Comparison of ENCODE assay signal across 8 mouse cellular contexts in the genomic region with DNA sequence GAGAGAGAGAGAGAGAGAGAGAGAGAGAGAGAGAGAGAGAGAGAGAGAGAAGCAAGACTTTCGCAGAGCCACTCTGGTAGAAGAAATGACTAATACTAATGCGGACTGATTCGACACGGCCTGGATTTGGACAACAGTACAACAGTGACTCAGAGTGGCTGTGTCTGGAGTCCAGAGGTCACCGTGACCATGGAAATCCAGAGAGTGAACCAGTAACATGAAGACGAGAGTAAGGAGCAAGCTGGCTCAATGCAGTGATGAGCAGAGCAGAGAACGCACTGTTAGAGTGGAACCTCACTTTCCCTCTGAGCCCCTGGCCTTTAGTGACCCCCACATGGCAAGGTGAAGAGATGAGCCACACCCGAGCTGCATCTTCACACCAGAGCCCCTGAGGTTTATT.
"Had no signal": no experiment of that assay in that cellular context is flagged by ENCODE, and none has a peak within 500 bp of the region (broad histone marks: within the 10 kb centered on the region; RNA-seq: fewer than 3 reads in every experiment).

No protein-coding gene starts in this region.

- DNase-seq: kidney, postnatal 36 days; layer of hippocampus, adult 9-11 months; left cerebral cortex, postnatal 4 days; lung, adult 2 months; lung, postnatal 4 days; midbrain, embryonic 14.5 days; right cerebral cortex, postnatal 14 days; thymus, postnatal 4 days had no signal
